Mouse (Mus musculus) forebrain, embryonic 11.5 days (tissue): ENCODE measurements around the gene Hmg20b. TPM values are rescaled to one million over a fixed set of nuclear protein-coding genes. Genes with fewer than 3 reads are reported as not detected.
A peak's percentile ranks its signal among the peaks of the same experiment; 100 is the strongest.

Experiments
- ATAC-seq: fragments of 200-750 bp; cut with Nextera tagmentation; replicated peaks from 2 replicates; pipeline ENCODE4 v1.8.0; 2017; ENCODE audit warnings: moderate TSS enrichment; ENCODE audit not compliant: low FRiP score
- DNase-seq: peaks from one replicate; pipeline ENCODE4 v3.0.0-alpha.2; 2017; ENCODE audit warnings: low spot score
- H3K27ac ChIP-seq: fragments of 300-500 bp; sonication (generic); 2 replicates; pipeline ENCODE4 v1.5.1; 2014; ENCODE audit warnings: low read depth, low read length
- H3K27me3 ChIP-seq: fragments of 300-500 bp; sonication (generic); 2 replicates; pipeline ENCODE4 v1.6.1; 2014; ENCODE audit warnings: mild to moderate bottlenecking, low read length, mixed read lengths; ENCODE audit not compliant: control insufficient read depth, insufficient read depth
- H3K36me3 ChIP-seq: fragments of 300-500 bp; sonication (generic); 2 replicates; pipeline ENCODE4 v1.6.1; 2014; ENCODE audit warnings: mild to moderate bottlenecking, low read length, moderate library complexity, mixed read lengths; ENCODE audit not compliant: control insufficient read depth, insufficient read depth
- H3K4me1 ChIP-seq: fragments of 300-500 bp; sonication (generic); replicated peaks from 2 replicates; pipeline ENCODE4 v1.6.1; 2014; ENCODE audit warnings: low read length, mixed read lengths; ENCODE audit not compliant: control insufficient read depth, insufficient read depth
- H3K4me2 ChIP-seq: fragments of 300-500 bp; sonication (generic); 2 replicates; pipeline ENCODE4 v1.6.1; 2014; ENCODE audit warnings: low read depth, mild to moderate bottlenecking, low read length, moderate library complexity, mixed read lengths; ENCODE audit not compliant: severe bottlenecking
- H3K4me3 ChIP-seq: fragments of 300-500 bp; sonication (generic); 2 replicates; pipeline ENCODE4 v1.5.1; 2014; ENCODE audit warnings: low read depth, low read length
- H3K9ac ChIP-seq: fragments of 300-500 bp; sonication (generic); 2 replicates; pipeline ENCODE4 v1.6.1; 2014; ENCODE audit warnings: low read length
- H3K9me3 ChIP-seq: fragments of 300-500 bp; sonication (generic); 2 replicates; pipeline ENCODE4 v1.6.1; 2016; ENCODE audit warnings: low read length, mixed read lengths; ENCODE audit not compliant: control insufficient read depth
- WGBS: fragments of 180-500 bp; shearing (Covaris S2); extraction: QIAGEN DNeasy Blood & Tissue Kit; methylation state at CpG from one replicate; pipeline ENCODE4 v1.1.7; 2014; 5-methylcytosine and 5-hydroxymethylcytosine counted together
- polyA plus RNA-seq: library from polyadenylated mRNA; unstranded; fragments of >200 nt; fragmentation: Nextera tagmentation; extraction: Ambion mirVana; gene quantifications from 2 replicates; pipeline ENCODE4 v1.2.1, GENCODE M21; 2014

The Hmg20b gene
- polyA plus RNA-seq, 1 experiment from 2014 or later = 109 TPM

DNA sequence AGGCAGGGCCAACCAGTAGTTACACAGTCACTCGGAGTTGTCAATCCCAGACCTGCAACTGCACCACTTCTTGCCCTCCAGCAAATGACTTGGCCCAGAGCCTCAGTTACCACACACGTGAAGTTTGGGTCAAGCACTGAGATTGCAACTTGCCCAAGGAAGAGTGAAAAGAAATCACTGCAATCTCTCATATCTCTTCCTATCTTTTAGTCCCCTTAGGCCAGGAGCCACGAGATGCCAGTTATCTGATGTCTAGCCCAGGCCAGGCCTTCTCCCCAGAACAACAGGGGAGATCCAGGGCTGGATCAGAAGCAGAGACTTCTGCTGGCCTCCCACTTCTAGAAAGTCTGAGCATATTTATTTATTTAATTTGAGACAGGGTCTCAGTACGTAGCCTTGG is 5.3 kb upstream of the Hmg20b start:
- no peak for ATAC-seq
- WGBS = 80% methylated on average over 4 of the region's 4 CpGs
- no peak overlapping the region for H3K4me2 ChIP-seq
- H3K36me3 ChIP-seq = no peaks in the 10 kb centered on the region
- H3K9me3 ChIP-seq = no peaks in the 10 kb centered on the region
- peaks cover 5% of the 10 kb centered on the region; the same call in 1 of the 2 replicates for H3K27me3 ChIP-seq
- no peak overlapping the region for H3K9ac ChIP-seq
- no peak overlapping the region for H3K27ac ChIP-seq
- no peak for DNase-seq
- H3K4me3 ChIP-seq = no peak overlapping the region
- H3K4me1 ChIP-seq = peaks cover 7% of the 10 kb centered on the region; the same call in 1 of the 2 replicates

DNA sequence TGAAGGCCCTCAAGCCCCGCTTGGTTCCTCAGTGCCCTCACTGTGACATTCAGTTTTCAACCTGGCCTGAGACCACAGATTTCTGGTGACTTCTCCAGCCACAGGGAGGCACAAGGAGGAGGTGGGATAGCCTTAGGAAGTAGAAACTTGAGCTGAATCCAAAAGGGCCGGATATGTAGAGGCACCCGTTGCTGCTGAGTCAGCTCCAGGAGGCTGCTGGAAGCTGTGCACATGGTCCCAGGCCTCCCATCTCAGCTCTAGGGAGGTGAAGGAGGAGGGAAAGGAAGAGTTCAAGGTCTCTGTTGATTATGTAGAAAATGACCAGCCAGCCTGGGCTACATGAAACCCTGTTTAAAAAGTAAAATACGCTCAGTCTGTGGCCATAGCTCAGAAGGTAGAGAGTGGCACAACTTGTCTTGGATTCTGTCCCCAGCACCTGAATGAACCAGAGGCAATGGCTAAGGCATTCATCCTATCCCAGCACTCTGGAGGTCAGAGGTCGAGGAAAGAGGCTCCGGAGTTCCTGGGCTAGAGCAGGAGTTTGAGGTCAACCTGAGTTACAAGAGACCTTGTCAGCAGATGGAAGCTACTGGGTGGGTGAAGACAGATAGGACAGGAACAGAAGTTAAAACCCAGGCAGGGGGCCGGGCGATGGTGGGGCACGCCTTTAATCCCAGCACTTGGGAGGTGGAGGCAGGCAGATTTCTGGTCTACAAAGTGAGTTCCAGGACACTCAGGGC is 4.6 kb upstream of the Hmg20b start:
- Histone ChIP-seq H3K27me3 (peaks cover 5% of the 10 kb centered on the region; the same call in 1 of the 2 replicates), H3K4me3 (no peak overlapping the region), H3K27ac (no peak overlapping the region), H3K4me2 (no peak overlapping the region), H3K36me3 (no peaks in the 10 kb centered on the region), H3K4me1 (peaks cover 7% of the 10 kb centered on the region; the same call in 1 of the 2 replicates), H3K9ac (no peak overlapping the region), H3K9me3 (no peaks in the 10 kb centered on the region)
- 68% methylated on average over 9 of the region's 9 CpGs for WGBS
- ATAC-seq (no peak), DNase-seq (no peak)

DNA sequence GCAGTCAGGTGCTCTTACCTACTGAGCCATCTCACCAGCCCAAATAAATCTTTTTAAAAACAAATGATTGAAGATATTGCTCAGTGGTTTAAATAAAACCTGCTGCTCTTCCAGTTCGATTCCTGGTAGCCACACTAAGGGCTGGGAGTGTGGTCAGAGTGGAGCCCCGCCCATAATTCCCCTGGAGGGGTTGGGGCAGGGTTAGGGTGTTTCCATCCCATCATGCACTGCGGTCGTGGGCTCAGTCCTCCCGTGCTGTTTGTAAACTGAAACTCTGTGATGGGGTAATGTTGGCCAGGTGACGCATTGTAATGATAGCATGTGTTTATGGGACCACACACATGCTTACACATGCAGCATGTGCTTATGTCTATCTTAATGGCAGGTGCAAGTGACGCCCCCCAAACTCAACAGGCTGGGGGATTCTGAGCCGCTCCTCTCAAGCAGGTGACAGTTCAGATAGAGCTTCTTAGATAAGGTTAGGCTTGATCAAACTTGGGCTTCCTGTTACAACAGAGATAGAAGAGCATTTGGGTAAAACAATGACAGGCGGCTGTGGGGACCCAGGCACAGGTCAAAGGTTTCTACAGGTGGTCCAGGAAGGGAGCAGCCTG is 1.5 kb upstream of the Hmg20b start:
- ATAC-seq (no peak), DNase-seq (no peak)
- H3K9ac ChIP-seq = no peak overlapping the region
- no peak overlapping the region for H3K27ac ChIP-seq
- H3K9me3 ChIP-seq = no peaks in the 10 kb centered on the region
- peaks cover 16% of the 10 kb centered on the region for H3K4me1 ChIP-seq
- peaks cover 6% of the 10 kb centered on the region; the same call in 1 of the 2 replicates for H3K27me3 ChIP-seq
- H3K36me3 ChIP-seq = no peaks in the 10 kb centered on the region
- no peak overlapping the region for H3K4me3 ChIP-seq
- H3K4me2 ChIP-seq = no peak overlapping the region
- WGBS = 21% methylated on average over 9 of the region's 9 CpGs

DNA sequence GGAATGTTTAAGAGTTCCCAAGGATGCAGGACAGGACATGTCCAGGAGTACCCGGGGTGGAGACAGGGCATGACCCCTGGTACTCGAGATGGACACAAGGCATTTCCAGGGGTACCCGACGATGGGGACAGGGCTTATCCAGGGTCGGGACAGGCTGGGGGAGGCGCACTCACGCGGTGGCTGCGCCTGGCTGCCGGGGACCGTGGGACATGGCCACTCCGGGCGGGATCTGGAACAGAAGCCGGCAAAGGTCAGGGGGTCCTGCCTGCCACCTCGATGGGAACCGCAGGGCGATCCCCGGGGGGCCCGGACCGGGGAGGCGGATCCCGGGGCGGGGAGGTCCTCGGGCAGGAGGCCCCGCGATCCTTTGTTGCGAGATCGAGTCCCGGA is 324 bp downstream of the Hmg20b start:
- under 1% methylated on average over 28 of the region's 29 CpGs for WGBS
- peak overlapping the region; percentile 80 for H3K9ac ChIP-seq
- ATAC-seq (peak; percentile 29), DNase-seq (no peak)
- peaks cover 2% of the 10 kb centered on the region for H3K27me3 ChIP-seq
- H3K36me3 ChIP-seq = no peaks in the 10 kb centered on the region; the same call in 1 of the 2 replicates
- no peaks in the 10 kb centered on the region for H3K9me3 ChIP-seq
- peaks cover 23% of the 10 kb centered on the region for H3K4me1 ChIP-seq
- peak overlapping the region; percentile 21; the same call in 1 of the 2 replicates for H3K27ac ChIP-seq
- peak overlapping the region; percentile 77 for H3K4me3 ChIP-seq
- peak overlapping the region; percentile 88 for H3K4me2 ChIP-seq

DNA sequence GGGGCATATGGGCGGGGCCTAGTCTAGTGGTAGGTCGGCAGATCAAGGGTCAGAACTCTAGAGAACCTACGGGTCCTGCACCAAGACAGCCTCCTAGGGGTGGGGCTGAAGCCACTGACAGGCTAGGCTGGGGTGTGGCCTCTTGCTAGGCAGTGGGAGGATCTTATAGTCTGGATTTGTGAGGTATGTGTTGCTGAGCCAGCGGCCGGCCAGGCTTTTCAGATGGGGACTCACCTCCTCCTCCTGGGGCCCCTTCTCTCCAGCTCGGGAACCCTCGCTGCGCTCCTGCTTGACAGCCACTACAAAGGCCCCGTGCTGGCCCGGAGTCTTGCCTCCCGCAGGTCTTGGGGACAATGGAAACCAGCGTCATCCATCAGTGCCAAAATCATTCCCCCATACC is 1.1 kb downstream of the Hmg20b start:
- H3K27me3 ChIP-seq = peaks cover 10% of the 10 kb centered on the region
- no peak overlapping the region for H3K27ac ChIP-seq
- DNase-seq (no peak), ATAC-seq (no peak)
- H3K9ac ChIP-seq = peak overlapping the region; percentile 80
- no peaks in the 10 kb centered on the region; the same call in 1 of the 2 replicates for H3K36me3 ChIP-seq
- WGBS = 1% methylated on average over 12 of the region's 12 CpGs
- H3K4me1 ChIP-seq = peaks cover 23% of the 10 kb centered on the region
- H3K4me2 ChIP-seq = peak overlapping the region; percentile 88
- peak overlapping the region; percentile 77 for H3K4me3 ChIP-seq
- no peaks in the 10 kb centered on the region for H3K9me3 ChIP-seq

DNA sequence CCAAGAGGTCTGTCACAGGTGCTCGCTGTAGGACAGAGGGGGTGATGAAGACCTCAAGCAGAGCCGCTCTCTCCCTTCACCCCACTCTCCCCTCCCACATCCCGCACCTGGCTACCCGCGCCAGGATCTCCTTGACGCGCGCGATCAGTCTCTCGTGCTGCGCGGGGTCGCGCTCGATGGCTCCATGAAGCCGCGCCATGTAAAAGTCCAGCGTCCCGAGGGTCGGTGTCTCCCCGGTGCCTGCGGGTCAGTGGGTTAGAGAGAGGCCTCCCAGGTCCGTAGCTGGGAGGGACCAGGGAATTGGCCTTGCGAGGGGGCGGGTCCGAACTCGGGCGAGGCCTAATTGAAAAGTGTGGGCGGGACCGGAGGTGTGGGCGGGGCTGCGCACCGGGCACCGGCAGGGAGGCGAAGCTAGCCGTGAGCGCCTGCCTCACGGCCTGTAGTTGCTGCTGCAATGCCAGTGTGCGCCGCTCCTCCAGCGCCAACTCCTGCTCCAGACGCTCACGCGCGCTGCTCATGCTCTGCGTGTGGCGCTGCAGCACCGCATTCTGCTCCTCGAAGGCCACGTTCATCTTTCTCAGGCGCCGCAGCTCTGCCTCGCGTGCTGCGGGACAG is 3.7 kb downstream of the Hmg20b start:
- no peak overlapping the region for H3K27ac ChIP-seq
- peak overlapping the region; percentile 42 for H3K4me2 ChIP-seq
- H3K4me1 ChIP-seq = peaks cover 23% of the 10 kb centered on the region
- peak; percentile 87 for DNase-seq
- no peaks in the 10 kb centered on the region for H3K9me3 ChIP-seq
- 4% methylated on average over 55 of the region's 55 CpGs for WGBS
- ATAC-seq = no peak
- H3K36me3 ChIP-seq = no peaks in the 10 kb centered on the region; the same call in 1 of the 2 replicates
- peak overlapping the region; percentile 27 for H3K9ac ChIP-seq
- H3K27me3 ChIP-seq = peaks cover 34% of the 10 kb centered on the region
- peak overlapping the region; percentile 21 for H3K4me3 ChIP-seq

DNA sequence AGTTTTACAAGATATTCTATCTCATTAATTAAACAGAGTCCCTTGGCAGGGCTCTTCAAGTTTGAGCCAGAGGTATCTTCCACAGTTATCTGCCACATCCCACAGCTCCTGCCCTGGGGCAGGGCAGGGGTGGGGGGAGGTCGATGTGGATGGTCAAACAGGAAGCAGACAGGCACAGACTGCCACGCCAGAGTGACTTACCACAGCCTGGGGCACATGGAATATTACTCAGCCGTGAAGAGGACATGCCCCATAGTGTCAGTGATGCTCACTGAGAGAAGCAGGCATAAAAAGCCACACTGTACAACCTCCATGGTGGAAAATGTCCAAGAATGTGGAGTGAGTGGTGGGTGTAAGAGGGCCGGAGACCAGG is 5.1 kb downstream of the Hmg20b start:
- Histone ChIP-seq H3K9me3 (no peaks in the 10 kb centered on the region), H3K9ac (no peak overlapping the region), H3K27me3 (peaks cover 37% of the 10 kb centered on the region), H3K27ac (no peak overlapping the region), H3K4me3 (no peak overlapping the region), H3K4me1 (peaks cover 23% of the 10 kb centered on the region), H3K36me3 (no peaks in the 10 kb centered on the region; the same call in 1 of the 2 replicates), H3K4me2 (no peak overlapping the region)
- WGBS = 78% methylated on average over 4 of the region's 4 CpGs
- ATAC-seq (no peak), DNase-seq (no peak)

DNA sequence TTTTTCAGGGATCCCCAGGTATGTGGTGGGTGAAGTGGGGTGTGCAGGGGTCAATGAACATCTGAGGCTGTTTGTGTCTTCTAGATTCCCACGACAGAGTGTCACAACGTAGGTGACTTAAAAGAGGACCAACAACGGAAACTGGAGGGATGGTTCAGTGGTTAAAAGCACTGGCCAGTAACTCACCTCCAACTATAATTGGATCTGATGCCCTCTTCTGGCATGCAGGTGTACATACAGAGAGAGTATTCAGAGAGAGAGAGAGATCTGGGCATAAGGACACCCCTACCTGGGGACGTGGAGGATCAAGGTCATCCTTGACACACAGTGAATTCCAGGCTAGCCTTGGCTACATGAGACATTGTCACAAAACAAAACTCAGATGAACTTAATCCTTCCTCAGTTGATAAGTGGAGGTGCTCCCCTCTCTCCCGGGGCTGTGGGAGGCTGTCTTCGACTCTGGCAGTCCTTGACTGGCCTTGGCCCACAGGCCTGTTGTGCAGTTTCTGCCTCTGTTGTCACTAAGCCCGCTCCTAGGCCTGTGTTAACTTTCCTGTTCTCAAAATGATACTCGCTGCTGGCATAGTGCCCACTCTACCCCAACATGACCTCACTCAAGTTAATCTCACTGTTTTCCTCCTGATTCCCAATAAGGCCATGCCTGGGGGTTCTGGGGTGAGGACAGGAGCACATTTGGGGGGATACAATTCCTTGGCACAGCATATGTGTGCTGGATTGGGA is 5.7 kb downstream of the Hmg20b start:
- no peak overlapping the region for H3K27ac ChIP-seq
- H3K9ac ChIP-seq = no peak overlapping the region
- peaks cover 21% of the 10 kb centered on the region for H3K4me1 ChIP-seq
- H3K4me2 ChIP-seq = no peak overlapping the region
- peaks cover 37% of the 10 kb centered on the region for H3K27me3 ChIP-seq
- DNase-seq (no peak), ATAC-seq (no peak)
- H3K36me3 ChIP-seq = no peaks in the 10 kb centered on the region; the same call in 1 of the 2 replicates
- H3K4me3 ChIP-seq = no peak overlapping the region
- H3K9me3 ChIP-seq = no peaks in the 10 kb centered on the region
- 50% methylated on average over 8 of the region's 8 CpGs for WGBS
